Mouse (Mus musculus): Measurements from ENCODE around the gene Dlg2. TPM values are rescaled to one million over a fixed set of nuclear protein-coding genes. Genes with fewer than 3 reads are reported as not detected.
A peak's percentile ranks its signal among the peaks of the same experiment; 100 is the strongest.

Dlg2 gene
- polyA plus RNA-seq, 1 experiment from 2014 or later, result 10.0 TPM

DNA sequence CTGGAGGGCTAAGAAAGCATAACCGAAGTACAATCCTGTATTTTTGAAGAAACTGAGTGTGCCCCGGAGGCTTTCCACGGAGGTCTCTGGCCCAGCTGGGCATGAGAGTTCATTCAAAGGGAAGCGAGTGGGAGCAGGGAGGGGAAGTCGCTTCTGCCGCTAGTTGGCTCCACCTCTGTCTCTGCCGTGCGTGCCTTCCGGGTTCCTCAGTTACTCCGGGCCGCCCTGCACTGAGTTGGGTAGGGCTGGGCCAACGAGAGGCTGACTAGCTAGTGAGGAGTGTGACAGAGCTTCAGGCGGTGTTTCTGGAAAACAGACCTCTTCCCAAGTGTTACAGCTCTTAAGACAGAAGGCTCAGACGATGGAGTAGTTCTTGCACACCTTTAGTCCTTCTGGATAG lies 15.5 kb upstream of the Dlg2 start:
- Histone ChIP-seq H3K4me3 (ENCODE audit: control insufficient read depth in 1 of 2, insufficient read depth in 1 of 2, low read depth in 1 of 2, low read length in 2 of 2) (no peak overlapping the region), H3K9ac (ENCODE audit: low read length) (no peak overlapping the region), H3K4me1 (ENCODE audit: control insufficient read depth in 2 of 2, insufficient read depth in 2 of 2, low read length in 2 of 2) (peaks cover 4 to 9% of the 10 kb centered on the region in 2 experiments), H3K27me3 (ENCODE audit: control insufficient read depth, insufficient read depth, low read length) (0 out of 2 replicates have a peak, but pooled peaks cover 4% of the 10 kb centered on the region), H3K27ac (replicated peaks in 1 of 2; ENCODE audit: control insufficient read depth in 1 of 2, insufficient read depth in 1 of 2, low read depth in 2 of 2, low read length in 2 of 2) (no peak overlapping the region), H3K9me3 (ENCODE audit: control insufficient read depth, low read length) (no peaks in the 10 kb centered on the region), H3K36me3 (ENCODE audit: control insufficient read depth, insufficient read depth, low read length) (no peaks in the 10 kb centered on the region), H3K4me2 (ENCODE audit: low read length) (peak overlapping the region; percentile 29; the same call in 1 of the 2 replicates)
- WGBS, result 15% methylated on average over 14 of the region's 14 CpGs
- ATAC-seq (ENCODE audit: insufficient number of reproducible peaks, insufficient read depth, low FRiP score, low read depth), result no peak

DNA sequence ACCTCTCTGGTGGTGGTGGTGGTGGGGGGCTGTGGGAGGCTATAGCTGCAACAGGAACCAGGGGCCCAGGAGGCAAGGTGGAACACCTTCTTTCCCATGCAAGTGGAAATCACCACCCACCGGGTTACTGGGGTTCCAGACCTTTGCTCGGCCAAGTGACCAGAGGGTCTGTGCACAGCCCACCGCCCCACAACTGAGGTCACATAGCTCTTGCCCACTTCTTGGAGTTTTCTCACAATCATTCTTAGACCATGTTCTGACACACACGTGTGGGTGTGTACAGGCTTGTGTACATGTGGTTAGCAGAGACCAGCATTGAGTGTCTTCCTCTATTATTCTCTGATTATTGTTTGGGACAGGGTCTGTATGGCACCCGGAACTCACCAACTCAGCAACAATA lies 15.0 kb upstream of the Dlg2 start:
- Histone ChIP-seq H3K27me3 (ENCODE audit: control insufficient read depth, insufficient read depth, low read length) (0 out of 2 replicates have a peak, but pooled peaks cover 4% of the 10 kb centered on the region), H3K27ac (replicated peaks in 1 of 2; ENCODE audit: control insufficient read depth in 1 of 2, insufficient read depth in 1 of 2, low read depth in 2 of 2, low read length in 2 of 2) (no peak overlapping the region), H3K4me1 (ENCODE audit: control insufficient read depth in 2 of 2, insufficient read depth in 2 of 2, low read length in 2 of 2) (peaks cover 2 to 5% of the 10 kb centered on the region in 2 experiments; a peak in 2 of 4 replicates), H3K9ac (ENCODE audit: low read length) (no peak overlapping the region), H3K4me3 (ENCODE audit: control insufficient read depth in 1 of 2, insufficient read depth in 1 of 2, low read depth in 1 of 2, low read length in 2 of 2) (no peak overlapping the region), H3K9me3 (ENCODE audit: control insufficient read depth, low read length) (no peaks in the 10 kb centered on the region), H3K4me2 (ENCODE audit: low read length) (no peak overlapping the region), H3K36me3 (ENCODE audit: control insufficient read depth, insufficient read depth, low read length) (no peaks in the 10 kb centered on the region)
- no peak for ATAC-seq (ENCODE audit: insufficient number of reproducible peaks, insufficient read depth, low FRiP score, low read depth)
- WGBS, result 90% methylated on average over 5 of the region's 5 CpGs

DNA sequence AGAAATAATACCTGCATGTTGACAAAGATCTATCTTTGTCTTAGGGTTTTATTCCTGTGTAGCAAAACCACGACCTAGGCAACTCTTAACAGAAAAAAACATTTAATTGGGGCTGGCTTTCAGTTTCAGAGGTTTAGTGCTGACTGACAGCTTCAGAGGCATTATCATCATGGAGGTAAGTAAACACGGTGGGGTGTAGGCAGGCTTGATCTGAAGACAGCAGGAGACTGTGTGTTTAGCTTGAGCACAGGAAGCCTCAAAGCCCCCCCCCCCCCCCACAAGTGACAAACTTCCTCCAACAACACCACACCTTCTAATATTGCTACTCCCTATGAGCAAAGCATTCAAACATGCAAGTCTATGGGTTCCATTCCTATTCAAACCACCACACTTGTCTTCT lies 3.0 kb upstream of the Dlg2 start:
- no peak overlapping the region for H3K27ac ChIP-seq (replicated peaks in 1 of 2; ENCODE audit: control insufficient read depth in 1 of 2, insufficient read depth in 1 of 2, low read depth in 2 of 2, low read length in 2 of 2)
- H3K9ac ChIP-seq (ENCODE audit: low read length), result no peak overlapping the region
- H3K4me2 ChIP-seq (ENCODE audit: low read length), result no peak overlapping the region
- WGBS, result 54% methylated on average over 2 of the region's 2 CpGs
- peaks cover 28% of the 10 kb centered on the region for H3K36me3 ChIP-seq (ENCODE audit: control insufficient read depth, insufficient read depth, low read length)
- H3K4me1 ChIP-seq (ENCODE audit: control insufficient read depth in 2 of 2, insufficient read depth in 2 of 2, low read length in 2 of 2), result peaks cover 0 to 7% of the 10 kb centered on the region in 2 experiments; a peak in 2 of 4 replicates
- ATAC-seq (ENCODE audit: insufficient number of reproducible peaks, insufficient read depth, low FRiP score, low read depth), result no peak
- H3K9me3 ChIP-seq (ENCODE audit: control insufficient read depth, low read length), result no peaks in the 10 kb centered on the region
- H3K4me3 ChIP-seq (ENCODE audit: control insufficient read depth in 1 of 2, insufficient read depth in 1 of 2, low read depth in 1 of 2, low read length in 2 of 2), result no peak overlapping the region
- peaks cover under 1% of the 10 kb centered on the region; the same call in 1 of the 2 replicates for H3K27me3 ChIP-seq (ENCODE audit: control insufficient read depth, insufficient read depth, low read length)

DNA sequence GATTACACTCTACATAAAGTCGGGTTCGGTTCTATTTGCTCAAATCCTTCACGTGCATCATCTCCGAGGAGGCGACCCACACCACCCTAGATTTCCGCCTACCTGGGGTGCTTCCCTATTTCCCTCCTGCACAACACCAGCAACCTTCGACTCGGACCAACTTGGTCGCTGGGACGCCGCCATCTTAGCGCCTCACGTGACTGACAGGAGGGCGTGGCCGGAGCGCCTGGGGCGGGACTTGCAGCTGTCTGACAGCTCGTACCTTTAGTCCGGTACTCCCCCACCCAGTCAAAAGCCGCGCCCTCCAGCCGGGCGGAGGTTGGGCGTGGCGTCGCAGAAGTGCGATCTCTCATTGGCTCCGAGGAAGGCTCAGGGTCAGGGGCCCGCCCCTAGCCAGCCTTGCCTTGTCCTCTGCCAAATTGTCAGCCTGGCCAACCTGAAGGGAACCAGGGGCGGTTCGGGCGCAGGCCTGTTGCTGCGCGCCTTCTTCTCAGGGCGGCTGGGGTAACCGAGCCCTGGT lies 619 bp upstream of the Dlg2 start, which contains the start of gene Tmem126b:
Tmem126b (minus strand) TSS at position 209 of the 520 bp plus-strand sequence.
- Histone ChIP-seq H3K36me3 (ENCODE audit: control insufficient read depth, insufficient read depth, low read length) (peaks cover 7% of the 10 kb centered on the region), H3K4me1 (ENCODE audit: control insufficient read depth in 2 of 2, insufficient read depth in 2 of 2, low read length in 2 of 2) (peaks cover 0 to 7% of the 10 kb centered on the region in 2 experiments; a peak in 2 of 4 replicates), H3K9ac (ENCODE audit: low read length) (peak within 1 kb of the TSS; percentile 83), H3K27me3 (ENCODE audit: control insufficient read depth, insufficient read depth, low read length) (peaks cover 4% of the 10 kb centered on the region; the same call in 1 of the 2 replicates), H3K4me3 (ENCODE audit: control insufficient read depth in 1 of 2, insufficient read depth in 1 of 2, low read depth in 1 of 2, low read length in 2 of 2) (peak within 1 kb of the TSS; percentile 72 to 80), H3K9me3 (ENCODE audit: control insufficient read depth, low read length) (no peaks in the 10 kb centered on the region), H3K27ac (replicated peaks in 1 of 2; ENCODE audit: control insufficient read depth in 1 of 2, insufficient read depth in 1 of 2, low read depth in 2 of 2, low read length in 2 of 2) (peak within 1 kb of the TSS; percentile 63 to 69), H3K4me2 (ENCODE audit: low read length) (peak within 1 kb of the TSS; percentile 98)
- ATAC-seq (ENCODE audit: insufficient number of reproducible peaks, insufficient read depth, low FRiP score, low read depth), result peak; percentile 100
- WGBS, result under 1% methylated on average over 36 of the region's 36 CpGs

DNA sequence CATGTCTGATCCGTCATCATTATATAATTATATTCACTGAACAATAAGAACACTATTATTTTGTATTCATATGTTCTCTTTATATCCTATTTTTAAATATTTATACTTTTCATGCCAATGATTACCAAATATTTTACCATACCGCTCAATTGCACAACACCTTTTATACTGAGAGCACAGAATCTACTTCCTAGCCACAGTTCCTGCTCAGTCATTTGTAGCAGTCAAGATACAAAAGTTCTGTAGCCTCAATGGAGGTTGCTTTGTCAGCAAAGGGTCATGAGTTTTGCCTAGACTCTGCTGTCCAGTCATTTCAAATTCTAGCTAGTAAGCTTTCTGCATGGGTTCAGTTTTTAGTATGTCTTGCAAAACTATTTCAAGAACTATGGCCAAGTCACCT lies 6.1 kb downstream of the Dlg2 start:
- no peak for ATAC-seq (ENCODE audit: insufficient number of reproducible peaks, insufficient read depth, low FRiP score, low read depth)

DNA sequence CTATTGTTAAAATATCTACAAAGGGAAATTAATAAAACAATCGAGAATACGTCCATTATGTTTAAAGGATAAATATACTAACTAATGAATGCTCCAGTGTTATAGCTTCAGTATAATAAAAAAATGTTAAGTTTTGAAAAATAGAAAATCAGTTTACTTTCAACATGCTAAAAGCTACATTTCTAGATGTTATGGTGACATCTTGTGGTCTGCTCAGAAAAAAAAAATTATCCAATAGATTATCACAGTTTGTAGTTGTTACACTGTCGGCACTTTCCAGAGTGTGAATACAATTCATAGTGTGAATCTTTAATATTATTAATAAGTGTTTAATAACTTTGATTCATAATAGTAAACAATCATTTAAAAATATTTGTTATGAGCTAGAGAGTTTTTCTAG lies 31.7 kb downstream of the Dlg2 start:
- Histone ChIP-seq H3K9me3 (ENCODE audit: control insufficient read depth, low read length) (no peaks in the 10 kb centered on the region), H3K36me3 (ENCODE audit: control insufficient read depth, insufficient read depth, low read length) (no peaks in the 10 kb centered on the region), H3K4me3 (ENCODE audit: control insufficient read depth in 1 of 2, insufficient read depth in 1 of 2, low read depth in 1 of 2, low read length in 2 of 2) (no peak overlapping the region), H3K4me1 (ENCODE audit: control insufficient read depth in 2 of 2, insufficient read depth in 2 of 2, low read length in 2 of 2) (no peaks in the 10 kb centered on the region), H3K9ac (ENCODE audit: low read length) (no peak overlapping the region), H3K4me2 (ENCODE audit: low read length) (no peak overlapping the region), H3K27me3 (ENCODE audit: control insufficient read depth, insufficient read depth, low read length) (no peaks in the 10 kb centered on the region), H3K27ac (replicated peaks in 1 of 2; ENCODE audit: control insufficient read depth in 1 of 2, insufficient read depth in 1 of 2, low read depth in 2 of 2, low read length in 2 of 2) (no peak overlapping the region)
- 49% methylated on average over 3 of the region's 3 CpGs for WGBS
- ATAC-seq (ENCODE audit: insufficient number of reproducible peaks, insufficient read depth, low FRiP score, low read depth), result no peak

More for the DNA sequence above, 6.1 kb downstream of the Dlg2 start:
- H3K9ac ChIP-seq (ENCODE audit: low read length), result no peak overlapping the region
- WGBS, result 83% methylated on average over 2 of the region's 2 CpGs
- H3K4me2 ChIP-seq (ENCODE audit: low read length), result no peak overlapping the region
- H3K36me3 ChIP-seq (ENCODE audit: control insufficient read depth, insufficient read depth, low read length), result no peaks in the 10 kb centered on the region
- H3K4me3 ChIP-seq (ENCODE audit: control insufficient read depth in 1 of 2, insufficient read depth in 1 of 2, low read depth in 1 of 2, low read length in 2 of 2), result no peak overlapping the region
- H3K4me1 ChIP-seq (ENCODE audit: control insufficient read depth in 2 of 2, insufficient read depth in 2 of 2, low read length in 2 of 2), result no peaks in the 10 kb centered on the region
- H3K27me3 ChIP-seq (ENCODE audit: control insufficient read depth, insufficient read depth, low read length), result peaks cover 4% of the 10 kb centered on the region; the same call in 1 of the 2 replicates
- H3K9me3 ChIP-seq (ENCODE audit: control insufficient read depth, low read length), result no peaks in the 10 kb centered on the region
- no peak overlapping the region for H3K27ac ChIP-seq (replicated peaks in 1 of 2; ENCODE audit: control insufficient read depth in 1 of 2, insufficient read depth in 1 of 2, low read depth in 2 of 2, low read length in 2 of 2)

DNA sequence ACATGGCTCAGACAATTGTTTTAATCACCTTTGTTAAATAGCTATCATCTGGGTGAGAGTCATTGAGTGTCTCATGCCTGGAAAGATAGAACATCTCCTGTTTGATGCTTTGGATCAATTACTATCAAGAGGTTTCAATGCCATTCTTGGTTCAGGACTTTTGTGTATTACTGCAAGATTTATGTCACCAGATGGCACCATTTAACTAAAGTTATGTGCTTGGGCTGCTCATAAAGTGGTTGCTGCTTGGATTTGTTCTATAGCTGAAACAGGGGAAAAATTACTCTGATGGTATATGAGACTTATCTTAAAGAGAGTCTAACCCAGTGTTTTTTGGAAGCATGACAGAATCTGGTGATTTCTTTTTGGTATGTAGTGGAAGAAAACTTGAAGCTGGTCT lies 35.8 kb downstream of the Dlg2 start:
- no peak overlapping the region for H3K27ac ChIP-seq (replicated peaks in 1 of 2; ENCODE audit: control insufficient read depth in 1 of 2, insufficient read depth in 1 of 2, low read depth in 2 of 2, low read length in 2 of 2)
- no peak overlapping the region for H3K9ac ChIP-seq (ENCODE audit: low read length)

More for the DNA sequence above, 35.8 kb downstream of the Dlg2 start:
- no peaks in the 10 kb centered on the region for H3K9me3 ChIP-seq (ENCODE audit: control insufficient read depth, low read length)
- H3K4me1 ChIP-seq (ENCODE audit: control insufficient read depth in 2 of 2, insufficient read depth in 2 of 2, low read length in 2 of 2), result no peaks in the 10 kb centered on the region
- H3K4me2 ChIP-seq (ENCODE audit: low read length), result no peak overlapping the region
- no peaks in the 10 kb centered on the region for H3K36me3 ChIP-seq (ENCODE audit: control insufficient read depth, insufficient read depth, low read length)
- no peak overlapping the region for H3K4me3 ChIP-seq (ENCODE audit: control insufficient read depth in 1 of 2, insufficient read depth in 1 of 2, low read depth in 1 of 2, low read length in 2 of 2)
- H3K27me3 ChIP-seq (ENCODE audit: control insufficient read depth, insufficient read depth, low read length), result no peaks in the 10 kb centered on the region
- no peak for ATAC-seq (ENCODE audit: insufficient number of reproducible peaks, insufficient read depth, low FRiP score, low read depth)
